Mouse (Mus musculus) lung, adult 2 months (tissue): ENCODE results near the gene Csrnp1.

ENCODE experiments used
- CTCF ChIP-seq: fragments of 200-500 bp; IDR thresholded peaks from 2 replicates; pipeline ENCODE4 v1.5.1; 2011; ENCODE audit warnings: mild to moderate bottlenecking, low read length, control low read depth; ENCODE audit not compliant: insufficient read depth
- POLR2A ChIP-seq: fragments of 200-500 bp; IDR thresholded peaks from 2 replicates; pipeline ENCODE4 v1.6.1; 2011; ENCODE audit warnings: low read depth, mild to moderate bottlenecking, control low read depth, low read length, borderline replicate concordance; ENCODE audit errors: extremely low read depth

GRCm38 (mm10) chr9:120029880-120030279, 45.4 kb upstream of the Csrnp1 start:
- TF ChIP-seq CTCF (no peak), POLR2A (no peak)
